Mouse (Mus musculus): ENCODE results near the gene Tomm6. TPM values are rescaled to one million over a fixed set of nuclear protein-coding genes. Genes with fewer than 3 reads are reported as not detected.

Gene Tomm6
- total and polyA plus RNA-seq, 3 experiments, result 66.5 to 577 TPM; not detected in 1

- Histone ChIP-seq H3K36me3 (ENCODE audit: control insufficient read depth in 1 of 2, insufficient read depth in 2 of 2, low read length in 2 of 2) (no peaks in the 10 kb centered on the region), H3K4me3 (ENCODE audit: control insufficient read depth in 1 of 2, insufficient read depth in 1 of 2, low read depth in 2 of 2, low read length in 2 of 2) (no peak overlapping the region), H3K9me3 (replicated peaks; ENCODE audit: insufficient read depth, low read length) (no peaks in the 10 kb centered on the region), H3K27me3 (ENCODE audit: control insufficient read depth in 1 of 2, insufficient read depth in 2 of 2, low read length in 2 of 2) (no peaks in the 10 kb centered on the region), H3K79me2 (ENCODE audit: control insufficient read depth, insufficient read depth, low read length, poor library complexity) (no peaks in the 10 kb centered on the region), H3K4me1 (ENCODE audit: control insufficient read depth in 1 of 2, insufficient read depth in 2 of 2, low read length in 2 of 2) (no peaks in the 10 kb centered on the region), H3K9ac (ENCODE audit: control insufficient read depth, low read depth, low read length, poor library complexity, severe bottlenecking) (no peak overlapping the region), H3K27ac (ENCODE audit: control insufficient read depth, low read depth, low read length) (no peak overlapping the region)
- DNase-seq (ENCODE audit: low read depth, low spot score), result no peak
- TF ChIP-seq SIN3A (IDR thresholded peaks at IDR 0.05; ENCODE audit: low read length) (no peak), EP300 (IDR thresholded peaks at IDR 0.05; ENCODE audit: low read depth in 1 of 2, low read length in 2 of 2) (no peak), POLR2AphosphoS2 (IDR thresholded peaks at IDR 0.05; ENCODE audit: low read length) (no peak), MEF2A (IDR thresholded peaks at IDR 0.05; ENCODE audit: extremely low read depth, insufficient replicate concordance, low read depth, low read length, poor library complexity, severe bottlenecking) (no peak), POLR2AphosphoS5 (IDR thresholded peaks at IDR 0.05; ENCODE audit: borderline replicate concordance, low read depth, low read length) (no peak)
Observed at GRCm38 (mm10) chr17:47651953-47652352, 36.2 kb downstream of the Tomm6 start.

DNA sequence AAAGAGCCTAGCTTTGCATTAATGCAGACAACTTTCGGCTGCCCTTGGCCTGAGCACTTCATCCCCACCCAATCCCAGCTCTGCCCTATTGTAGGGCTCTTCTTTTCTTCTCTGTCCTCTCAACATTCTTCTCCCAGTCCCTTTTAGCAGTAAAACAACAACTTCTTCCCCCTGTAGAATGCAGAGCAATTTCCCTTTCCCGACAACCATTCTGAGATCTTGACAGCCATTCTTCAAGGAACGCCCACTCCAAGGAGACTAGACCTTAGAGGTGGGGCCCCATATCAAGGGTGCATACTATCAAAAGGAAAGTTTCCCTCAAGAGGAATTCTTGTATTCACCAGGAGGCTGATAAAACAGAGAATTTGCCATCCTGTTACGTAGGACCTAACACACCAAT lies 39.2 kb downstream of the Tomm6 start:
- Histone ChIP-seq H3K27me3 (ENCODE audit: control insufficient read depth in 1 of 2, insufficient read depth in 2 of 2, low read length in 2 of 2) (no peaks in the 10 kb centered on the region), H3K4me3 (ENCODE audit: control insufficient read depth in 1 of 2, insufficient read depth in 1 of 2, low read depth in 2 of 2, low read length in 2 of 2) (no peak overlapping the region), H3K36me3 (ENCODE audit: control insufficient read depth in 1 of 2, insufficient read depth in 2 of 2, low read length in 2 of 2) (no peaks in the 10 kb centered on the region), H3K27ac (ENCODE audit: control insufficient read depth, low read depth, low read length) (no peak overlapping the region), H3K79me2 (ENCODE audit: control insufficient read depth, insufficient read depth, low read length, poor library complexity) (no peaks in the 10 kb centered on the region), H3K4me1 (ENCODE audit: control insufficient read depth in 1 of 2, insufficient read depth in 2 of 2, low read length in 2 of 2) (no peaks in the 10 kb centered on the region), H3K9me3 (replicated peaks; ENCODE audit: insufficient read depth, low read length) (no peaks in the 10 kb centered on the region), H3K9ac (ENCODE audit: control insufficient read depth, low read depth, low read length, poor library complexity, severe bottlenecking) (no peak overlapping the region)
- no peak for TF ChIP-seq ZC3H11A (IDR thresholded peaks at IDR 0.05; ENCODE audit: low read depth, low read length)
- no peak for TF ChIP-seq ELF1 (IDR thresholded peaks at IDR 0.05; ENCODE audit: low read depth, low read length)
- TF ChIP-seq MAFK (IDR thresholded peaks at IDR 0.05; ENCODE audit: borderline replicate concordance, low read depth, low read length), result no peak
- DNase-seq (ENCODE audit: low read depth, low spot score), result no peak

DNA sequence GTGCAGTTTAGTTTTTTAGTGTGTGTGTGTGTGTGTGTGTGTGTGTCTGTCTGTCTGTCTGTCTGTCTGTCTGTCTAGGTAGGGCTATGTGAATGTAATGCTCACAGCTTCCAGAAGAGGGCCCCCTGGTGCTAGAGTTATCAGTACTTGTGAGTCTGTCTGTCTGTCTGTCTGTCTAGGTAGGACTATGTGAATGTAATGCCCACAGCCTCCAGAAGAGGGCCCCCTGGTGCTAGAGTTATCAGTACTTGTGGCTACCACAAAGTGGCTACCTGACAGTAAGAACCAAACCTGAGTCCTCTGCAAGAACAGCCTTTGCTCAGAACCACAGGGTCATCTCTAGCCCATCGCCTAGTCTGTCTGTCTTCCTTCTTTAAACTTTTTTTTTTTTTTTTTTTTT lies 41.5 kb downstream of the Tomm6 start:
- Histone ChIP-seq H3K4me1 (ENCODE audit: control insufficient read depth in 1 of 2, insufficient read depth in 2 of 2, low read length in 2 of 2) (no peaks in the 10 kb centered on the region), H3K79me2 (ENCODE audit: control insufficient read depth, insufficient read depth, low read length, poor library complexity) (no peaks in the 10 kb centered on the region), H3K27ac (ENCODE audit: control insufficient read depth, low read depth, low read length) (no peak overlapping the region), H3K9me3 (replicated peaks; ENCODE audit: insufficient read depth, low read length) (no peaks in the 10 kb centered on the region), H3K4me3 (ENCODE audit: control insufficient read depth in 1 of 2, insufficient read depth in 1 of 2, low read depth in 2 of 2, low read length in 2 of 2) (no peak overlapping the region), H3K9ac (ENCODE audit: control insufficient read depth, low read depth, low read length, poor library complexity, severe bottlenecking) (no peak overlapping the region), H3K36me3 (ENCODE audit: control insufficient read depth in 1 of 2, insufficient read depth in 2 of 2, low read length in 2 of 2) (no peaks in the 10 kb centered on the region), H3K27me3 (ENCODE audit: control insufficient read depth in 1 of 2, insufficient read depth in 2 of 2, low read length in 2 of 2) (no peaks in the 10 kb centered on the region)
- TF ChIP-seq RCOR1 (IDR thresholded peaks at IDR 0.05; ENCODE audit: low read depth, low read length), result no peak
- no peak for TF ChIP-seq UBTF (IDR thresholded peaks at IDR 0.05; ENCODE audit: borderline replicate concordance, insufficient read depth, low read depth, low read length)
- peak; percentile 56 for TF ChIP-seq GATA1 (IDR thresholded peaks at IDR 0.05; ENCODE audit: low read depth, low read length)
- TF ChIP-seq ZKSCAN1 (IDR thresholded peaks at IDR 0.05; ENCODE audit: low read depth, low read length), result no peak
- no peak for TF ChIP-seq E2F4 (IDR thresholded peaks at IDR 0.05; ENCODE audit: borderline replicate concordance, low read depth, low read length)
- peak; percentile 50; the same call in 1 of the 2 replicates for TF ChIP-seq ZNF384 (IDR thresholded peaks at IDR 0.05; ENCODE audit: low read depth, low read length)
- no peak for TF ChIP-seq MEF2A (IDR thresholded peaks at IDR 0.05; ENCODE audit: extremely low read depth, insufficient replicate concordance, low read depth, low read length, poor library complexity, severe bottlenecking)
- no peak for TF ChIP-seq MAX (IDR thresholded peaks at IDR 0.05; ENCODE audit: low read length)
- TF ChIP-seq ZC3H11A (IDR thresholded peaks at IDR 0.05; ENCODE audit: low read depth, low read length), result peak; percentile 36
- peak; percentile 59 for TF ChIP-seq RAD21 (IDR thresholded peaks at IDR 0.05; ENCODE audit: low read depth, low read length)
- TF ChIP-seq GABPA (IDR thresholded peaks at IDR 0.05; ENCODE audit: low read depth, low read length), result no peak
- no peak for TF ChIP-seq POLR2AphosphoS2 (IDR thresholded peaks at IDR 0.05; ENCODE audit: low read length)
- TF ChIP-seq MYC (IDR thresholded peaks at IDR 0.05; ENCODE audit: low read depth, low read length), result no peak
- 0 out of 2 replicates have a peak, but pooled peaks have one; percentile 35 for TF ChIP-seq TBP (IDR thresholded peaks at IDR 0.05; ENCODE audit: low read depth, low read length)
- no peak for TF ChIP-seq POLR2A (IDR thresholded peaks at IDR 0.05; ENCODE audit: control insufficient read depth in 1 of 2, insufficient read depth in 1 of 2, low read depth in 1 of 2, low read length in 2 of 2, poor library complexity in 1 of 2)
- TF ChIP-seq USF2 (IDR thresholded peaks at IDR 0.05; ENCODE audit: borderline replicate concordance in 1 of 2, insufficient read depth in 1 of 2, low read depth in 1 of 2, low read length in 2 of 2), result no peak
- TF ChIP-seq SMC3 (IDR thresholded peaks at IDR 0.05; ENCODE audit: low read depth, low read length), result peak; percentile 63
- TF ChIP-seq CTCF (IDR thresholded peaks at IDR 0.05 in 2 of 3, conservative IDR thresholded peaks at IDR 0.05 in 1 of 3; ENCODE audit: control insufficient read depth in 1 of 3, insufficient read depth in 1 of 3, low read depth in 2 of 3, low read length in 3 of 3, poor library complexity in 1 of 3, severe bottlenecking in 1 of 3), result peak; percentile 50 to 81 (median 71)
- no peak for TF ChIP-seq MAFK (IDR thresholded peaks at IDR 0.05; ENCODE audit: borderline replicate concordance, low read depth, low read length)
- TF ChIP-seq NRF1 (IDR thresholded peaks at IDR 0.05; ENCODE audit: insufficient read depth, low read depth, low read length, poor library complexity, severe bottlenecking), result no peak
- TF ChIP-seq SIN3A (IDR thresholded peaks at IDR 0.05; ENCODE audit: low read length), result 0 out of 2 replicates have a peak, but pooled peaks have one; percentile 18
- DNase-seq (ENCODE audit: low read depth, low spot score), result peak; percentile 89
